Mouse (Mus musculus): ENCODE measurements around the gene Adig. TPM values are rescaled to one million over a fixed set of nuclear protein-coding genes. Genes with fewer than 3 reads are reported as not detected.

The Adig gene
- polyA plus RNA-seq, 1 experiment from 2014 or later, result 2.3 TPM

GRCm38 (mm10) chr2:158545266-158545665 is 42.9 kb downstream of the Adig start:
- H3K4me2 ChIP-seq (replicated peaks; ENCODE audit: low read depth), result no peak overlapping the region
- H3K4me1 ChIP-seq (replicated peaks; ENCODE audit: control insufficient read depth, insufficient read depth), result no peaks in the 10 kb centered on the region
- 66% methylated on average over 2 of the region's 2 CpGs for whole genome bisulfite sequencing
- no peak overlapping the region for H3K9ac ChIP-seq (ENCODE audit: low read length)
- TF ChIP-seq EP300 (optimal IDR thresholded peaks at IDR 0.05) (no peak), CTCF (IDR thresholded peaks at IDR 0.05; ENCODE audit: low read depth) (no peak)
- H3K27ac ChIP-seq (replicated peaks), result no peak overlapping the region
- H3K27me3 ChIP-seq (ENCODE audit: control insufficient read depth, insufficient read depth, low read length), result no peaks in the 10 kb centered on the region
- H3K36me3 ChIP-seq (ENCODE audit: control insufficient read depth, insufficient read depth, low read length), result no peaks in the 10 kb centered on the region
- no peak overlapping the region for H3K4me3 ChIP-seq (ENCODE audit: low read depth, low read length)
- no peak for ATAC-seq (ENCODE audit: low FRiP score, low TSS enrichment)
- H3K9me3 ChIP-seq (ENCODE audit: control insufficient read depth, low read length), result no peaks in the 10 kb centered on the region
- no peak for DNase-seq (ENCODE audit: low spot score)

DNA sequence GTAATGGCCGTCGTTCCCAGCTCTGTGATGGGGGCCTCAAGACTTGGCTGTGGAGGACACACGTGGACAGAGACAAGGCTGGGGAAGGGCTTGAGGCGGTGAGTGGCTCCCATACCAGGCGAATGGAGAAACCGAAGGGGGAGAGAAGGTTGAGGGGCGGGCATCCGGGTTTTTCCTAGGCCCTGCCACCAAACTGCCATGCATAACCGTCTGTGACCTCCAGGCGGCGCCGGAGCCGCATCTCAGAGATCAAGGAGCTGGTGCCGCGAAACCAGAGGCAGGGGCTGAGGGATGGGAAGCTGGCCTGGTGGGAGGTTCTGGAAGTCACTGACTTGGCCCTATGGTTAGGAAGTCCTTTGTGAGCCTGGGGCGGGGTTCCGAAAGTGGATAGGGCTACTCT is 44.3 kb downstream of the Adig start:
- Histone ChIP-seq H3K9ac (ENCODE audit: low read length) (no peak overlapping the region), H3K27ac (replicated peaks) (no peak overlapping the region), H3K4me2 (replicated peaks; ENCODE audit: low read depth) (no peak overlapping the region), H3K27me3 (ENCODE audit: control insufficient read depth, insufficient read depth, low read length) (no peaks in the 10 kb centered on the region), H3K4me3 (ENCODE audit: low read depth, low read length) (no peak overlapping the region), H3K4me1 (replicated peaks; ENCODE audit: control insufficient read depth, insufficient read depth) (no peaks in the 10 kb centered on the region), H3K9me3 (ENCODE audit: control insufficient read depth, low read length) (no peaks in the 10 kb centered on the region), H3K36me3 (ENCODE audit: control insufficient read depth, insufficient read depth, low read length) (no peaks in the 10 kb centered on the region)
- peak; percentile 31; the same call in 1 of the 2 replicates for ATAC-seq (ENCODE audit: low FRiP score, low TSS enrichment)
- WGBS, result 7% methylated on average over 17 of the region's 17 CpGs
- TF ChIP-seq CTCF (IDR thresholded peaks at IDR 0.05; ENCODE audit: low read depth), result peak; percentile 89
- TF ChIP-seq EP300 (optimal IDR thresholded peaks at IDR 0.05), result no peak
- peak; percentile 77 for DNase-seq (ENCODE audit: low spot score)

DNA sequence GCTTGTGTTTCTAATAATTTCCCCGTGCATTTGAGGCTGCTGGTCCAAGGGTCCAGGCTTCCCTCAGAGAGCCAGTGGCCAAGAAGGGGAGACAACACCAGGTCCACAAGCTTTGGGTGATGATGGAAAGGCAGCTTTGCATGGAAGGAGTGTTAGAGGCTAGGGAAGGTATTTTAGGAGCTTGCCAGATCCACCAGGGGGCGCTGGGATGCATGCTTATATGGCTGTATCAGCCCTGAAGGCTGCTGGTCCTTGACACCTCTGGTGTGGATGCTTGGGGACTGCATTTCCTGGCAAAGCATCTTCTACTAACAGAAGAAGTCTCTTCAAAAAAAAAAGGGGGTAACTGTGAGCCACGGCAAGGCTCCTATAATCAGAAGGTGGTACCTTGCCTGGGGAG is 47.7 kb downstream of the Adig start:
- Histone ChIP-seq H3K9me3 (ENCODE audit: control insufficient read depth, low read length) (no peaks in the 10 kb centered on the region), H3K36me3 (ENCODE audit: control insufficient read depth, insufficient read depth, low read length) (no peaks in the 10 kb centered on the region), H3K27me3 (ENCODE audit: control insufficient read depth, insufficient read depth, low read length) (no peaks in the 10 kb centered on the region), H3K27ac (replicated peaks) (no peak overlapping the region), H3K4me3 (ENCODE audit: low read depth, low read length) (no peak overlapping the region), H3K4me1 (replicated peaks; ENCODE audit: control insufficient read depth, insufficient read depth) (no peaks in the 10 kb centered on the region), H3K4me2 (replicated peaks; ENCODE audit: low read depth) (no peak overlapping the region), H3K9ac (ENCODE audit: low read length) (no peak overlapping the region)
- TF ChIP-seq CTCF (IDR thresholded peaks at IDR 0.05; ENCODE audit: low read depth) (peak; percentile 88), EP300 (optimal IDR thresholded peaks at IDR 0.05) (no peak)
- no peak for ATAC-seq (ENCODE audit: low FRiP score, low TSS enrichment)
- DNase-seq (ENCODE audit: low spot score), result peak; percentile 81
- WGBS, result 4% methylated on average over 3 of the region's 3 CpGs

DNA sequence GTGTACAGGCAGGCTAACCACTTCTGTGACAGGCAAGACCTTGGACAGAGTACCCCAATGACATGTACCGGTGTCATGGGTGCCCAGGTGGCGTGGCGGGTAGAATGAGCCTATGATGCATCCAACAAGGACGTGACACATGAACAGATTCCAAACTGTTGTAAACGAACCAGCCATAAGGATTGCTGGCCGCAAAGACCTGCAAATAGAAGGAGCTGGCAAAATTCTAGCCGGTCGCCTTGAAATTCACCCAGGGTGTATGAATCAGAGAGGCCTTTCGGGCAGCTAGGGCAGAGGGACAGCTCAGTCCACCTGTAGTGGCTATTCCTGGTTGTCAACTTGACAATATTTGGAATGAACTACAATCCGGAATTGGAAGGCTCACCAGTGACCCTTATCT is 52.0 kb downstream of the Adig start:
- 21% methylated on average over 10 of the region's 10 CpGs for WGBS

GRCm38 (mm10) chr2:158555252-158555651 is 52.8 kb downstream of the Adig start:
- no peak overlapping the region for H3K4me2 ChIP-seq (replicated peaks; ENCODE audit: low read depth)
- no peaks in the 10 kb centered on the region for H3K36me3 ChIP-seq (ENCODE audit: control insufficient read depth, insufficient read depth, low read length)
- TF ChIP-seq EP300 (optimal IDR thresholded peaks at IDR 0.05), result no peak
- TF ChIP-seq CTCF (IDR thresholded peaks at IDR 0.05; ENCODE audit: low read depth), result no peak
- H3K4me1 ChIP-seq (replicated peaks; ENCODE audit: control insufficient read depth, insufficient read depth), result no peaks in the 10 kb centered on the region
- H3K9me3 ChIP-seq (ENCODE audit: control insufficient read depth, low read length), result no peaks in the 10 kb centered on the region
- no peak overlapping the region for H3K4me3 ChIP-seq (ENCODE audit: low read depth, low read length)
- H3K9ac ChIP-seq (ENCODE audit: low read length), result no peak overlapping the region
- no peak for ATAC-seq (ENCODE audit: low FRiP score, low TSS enrichment)
- WGBS, result 3% methylated on average over 7 of the region's 7 CpGs
- DNase-seq (ENCODE audit: low spot score), result no peak
- H3K27me3 ChIP-seq (ENCODE audit: control insufficient read depth, insufficient read depth, low read length), result no peaks in the 10 kb centered on the region
- H3K27ac ChIP-seq (replicated peaks), result no peak overlapping the region

More for the DNA sequence above, 52.0 kb downstream of the Adig start:
- Histone ChIP-seq H3K4me2 (replicated peaks; ENCODE audit: low read depth) (no peak overlapping the region), H3K9ac (ENCODE audit: low read length) (no peak overlapping the region), H3K36me3 (ENCODE audit: control insufficient read depth, insufficient read depth, low read length) (no peaks in the 10 kb centered on the region), H3K4me3 (ENCODE audit: low read depth, low read length) (no peak overlapping the region), H3K9me3 (ENCODE audit: control insufficient read depth, low read length) (no peaks in the 10 kb centered on the region), H3K4me1 (replicated peaks; ENCODE audit: control insufficient read depth, insufficient read depth) (no peaks in the 10 kb centered on the region), H3K27ac (replicated peaks) (no peak overlapping the region), H3K27me3 (ENCODE audit: control insufficient read depth, insufficient read depth, low read length) (no peaks in the 10 kb centered on the region)
- TF ChIP-seq CTCF (IDR thresholded peaks at IDR 0.05; ENCODE audit: low read depth) (no peak), EP300 (optimal IDR thresholded peaks at IDR 0.05) (no peak)
- DNase-seq (ENCODE audit: low spot score) (no peak), ATAC-seq (ENCODE audit: low FRiP score, low TSS enrichment) (no peak)

- Histone ChIP-seq H3K4me1 (replicated peaks; ENCODE audit: control insufficient read depth, insufficient read depth) (no peaks in the 10 kb centered on the region), H3K9me3 (ENCODE audit: control insufficient read depth, low read length) (no peaks in the 10 kb centered on the region), H3K4me3 (ENCODE audit: low read depth, low read length) (0 out of 2 replicates have a peak overlapping the region, but pooled peaks have one; percentile 8), H3K27ac (replicated peaks) (no peak overlapping the region), H3K4me2 (replicated peaks; ENCODE audit: low read depth) (peak overlapping the region; percentile 37; the same call in 1 of the 2 replicates), H3K27me3 (ENCODE audit: control insufficient read depth, insufficient read depth, low read length) (no peaks in the 10 kb centered on the region), H3K36me3 (ENCODE audit: control insufficient read depth, insufficient read depth, low read length) (no peaks in the 10 kb centered on the region), H3K9ac (ENCODE audit: low read length) (no peak overlapping the region)
- TF ChIP-seq EP300 (optimal IDR thresholded peaks at IDR 0.05) (no peak), CTCF (IDR thresholded peaks at IDR 0.05; ENCODE audit: low read depth) (no peak)
- DNase-seq (ENCODE audit: low spot score), result no peak
- ATAC-seq (ENCODE audit: low FRiP score, low TSS enrichment), result no peak
- WGBS, result 0% methylated on average over 8 of the region's 8 CpGs
Observed at GRCm38 (mm10) chr2:158555812-158556211, 53.4 kb downstream of the Adig start.
